Mouse (Mus musculus) neutrophil, adult 5-6 weeks (primary cell): ENCODE measurements around the gene S1pr1. TPM values are rescaled to one million over a fixed set of nuclear protein-coding genes. Genes with fewer than 3 reads are reported as not detected.

ENCODE experiments used
- ATAC-seq: fragments of 151-379, 151-347 bp; 2 replicates; pipeline ENCODE4 v1.8.0; 2017; ENCODE audit warnings: mild to moderate bottlenecking, moderate TSS enrichment; ENCODE audit not compliant: insufficient number of reproducible peaks, poor library complexity, low FRiP score, severe bottlenecking; ENCODE audit errors: extremely low read depth
- total RNA-seq: library from RNA; stranded (forward); fragments of 200-1000 nt; gene quantifications from 2 replicates; pipeline ENCODE4 v1.2.3, GENCODE M21; 2017

The S1pr1 gene
- total RNA-seq, 1 experiment from 2014 or later, result 161 TPM

DNA sequence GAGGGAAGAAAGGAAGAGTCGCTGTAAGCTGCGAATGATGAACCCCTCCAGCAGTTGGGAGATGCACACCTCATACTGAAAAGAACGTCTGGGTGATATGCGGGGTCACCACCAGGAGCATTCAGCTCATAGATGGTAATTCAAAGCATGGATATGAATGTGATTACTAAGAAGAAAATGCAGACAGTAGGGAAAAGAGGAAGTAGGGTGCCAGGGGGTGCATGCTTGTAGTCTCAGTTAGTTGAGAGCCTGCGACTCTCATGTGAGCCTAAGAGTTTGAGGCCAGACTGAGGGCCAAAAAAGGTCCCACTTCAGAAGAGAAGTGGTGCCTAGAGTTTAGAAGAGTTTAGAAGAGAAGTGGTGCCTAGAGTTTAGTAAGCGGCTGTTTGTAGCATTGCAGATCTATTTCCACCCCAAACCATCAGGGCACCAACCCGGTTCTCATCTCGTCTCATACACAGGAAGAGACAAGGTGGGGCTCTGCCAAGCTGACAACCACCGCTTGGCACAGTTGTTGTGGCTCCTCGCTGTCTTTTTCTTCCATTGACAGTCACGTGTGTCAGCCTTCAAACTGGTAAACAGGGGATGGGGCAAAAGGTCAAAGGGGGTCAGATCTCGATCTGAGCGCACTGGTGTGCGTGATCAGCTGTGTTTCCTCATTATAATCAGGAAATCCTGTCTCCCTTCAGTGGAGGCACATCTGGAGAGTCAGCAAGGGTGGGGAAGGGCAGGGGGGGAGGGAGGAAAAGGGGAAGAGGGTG is 32.4 kb downstream of the S1pr1 start:
- ATAC-seq, result peak; percentile 75

DNA sequence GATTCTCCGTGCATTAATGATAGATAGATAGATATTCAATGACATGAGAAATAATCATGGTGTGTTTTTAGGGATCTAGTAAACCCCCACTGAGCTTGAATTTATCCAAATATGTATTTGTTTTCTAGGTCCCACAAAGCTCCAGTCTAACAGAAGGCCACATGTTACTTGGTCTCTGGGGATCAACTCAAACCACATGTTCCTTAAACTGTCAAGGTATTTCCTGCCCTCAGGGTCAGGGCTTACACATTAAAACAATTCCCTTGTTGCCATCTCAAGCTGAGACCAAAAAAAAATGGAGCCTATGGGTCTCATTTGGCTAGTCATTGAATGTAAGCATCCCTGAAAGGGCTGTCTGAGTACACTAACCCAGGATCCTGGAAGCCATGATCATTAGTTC is 33.7 kb downstream of the S1pr1 start:
- no peak for ATAC-seq

DNA sequence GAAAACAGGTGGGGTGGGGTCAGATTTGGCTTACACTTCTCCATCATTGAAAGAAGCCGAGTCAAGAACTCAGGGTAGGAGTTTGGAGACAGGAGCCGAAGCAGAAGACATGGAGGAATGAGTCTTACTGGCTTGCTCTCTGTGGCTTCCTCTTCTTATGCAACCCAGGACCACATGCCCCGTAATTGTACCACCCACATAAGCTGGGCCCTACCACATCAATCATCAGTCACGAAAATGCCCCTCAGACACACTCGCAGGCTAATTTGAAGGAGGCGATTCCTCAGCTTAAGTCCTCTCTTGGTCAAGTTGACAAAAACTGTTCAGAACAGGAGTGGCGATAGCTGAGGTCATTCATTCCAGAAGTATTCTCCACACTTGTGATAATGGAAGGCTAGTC is 35.9 kb downstream of the S1pr1 start:
- ATAC-seq, result no peak

DNA sequence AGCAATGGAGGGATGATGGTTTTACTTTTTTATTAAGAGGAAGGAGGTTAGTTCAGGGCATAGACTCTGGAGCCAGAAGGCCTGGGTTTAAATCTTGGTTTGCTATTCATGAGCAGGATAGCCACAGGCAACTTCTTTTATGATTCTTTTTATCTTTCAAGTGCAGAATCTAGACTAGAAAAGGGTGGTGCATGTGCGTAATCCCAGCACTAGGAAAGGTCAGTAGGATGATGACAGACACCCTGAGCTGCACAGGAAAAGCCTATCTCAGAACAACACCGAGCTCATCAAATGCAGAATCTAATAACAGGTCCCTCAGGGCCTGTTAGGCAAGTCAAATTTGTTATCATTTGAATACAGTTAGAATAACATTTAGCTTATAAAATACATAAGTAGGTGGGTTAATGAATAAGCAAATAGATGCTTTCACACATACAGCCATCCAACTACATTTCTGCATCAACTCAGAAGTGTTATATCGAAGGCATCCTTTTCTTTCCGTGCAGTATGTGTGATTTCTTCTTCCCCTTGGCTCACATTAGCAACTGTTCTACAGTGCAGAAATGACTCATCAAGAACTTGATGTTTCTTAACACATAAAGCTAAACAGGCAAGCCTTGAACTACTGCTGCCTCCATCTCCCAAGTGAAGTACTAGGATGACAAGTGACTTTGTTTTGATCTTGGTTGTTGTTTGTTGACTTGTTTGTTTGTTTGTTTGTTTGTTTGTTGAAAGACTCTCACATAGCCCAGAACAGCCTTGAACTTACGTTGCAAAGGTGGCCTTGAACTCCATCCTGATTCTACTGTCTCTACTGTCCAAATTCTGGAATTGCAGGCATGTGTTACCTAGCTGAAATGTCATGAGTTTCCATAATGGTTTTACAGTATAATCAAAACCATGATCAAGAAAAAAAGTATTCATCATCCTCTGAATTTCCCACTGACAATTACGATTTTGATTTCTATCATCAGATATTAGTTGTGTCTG is 39.0 kb downstream of the S1pr1 start:
- ATAC-seq, result no peak

DNA sequence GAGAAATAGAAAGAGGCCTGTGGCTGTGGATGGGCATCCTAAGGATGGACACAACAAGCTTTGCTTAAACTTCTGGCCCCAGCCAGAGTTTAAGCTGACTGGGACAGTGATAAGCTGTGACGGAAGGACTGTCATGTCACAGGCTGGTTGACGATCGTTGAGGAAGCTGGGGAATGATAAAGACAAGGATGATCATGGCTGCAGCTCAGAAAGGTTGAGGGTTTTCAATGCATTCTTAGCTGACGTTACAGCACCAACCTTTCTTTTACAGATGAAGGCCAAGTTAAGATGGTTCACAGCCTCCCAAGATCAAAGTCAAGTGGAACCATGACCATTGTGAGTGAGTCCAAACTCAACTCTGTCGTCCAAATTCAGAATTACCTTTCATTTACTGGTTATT is 40.2 kb downstream of the S1pr1 start:
- ATAC-seq, result no peak

DNA sequence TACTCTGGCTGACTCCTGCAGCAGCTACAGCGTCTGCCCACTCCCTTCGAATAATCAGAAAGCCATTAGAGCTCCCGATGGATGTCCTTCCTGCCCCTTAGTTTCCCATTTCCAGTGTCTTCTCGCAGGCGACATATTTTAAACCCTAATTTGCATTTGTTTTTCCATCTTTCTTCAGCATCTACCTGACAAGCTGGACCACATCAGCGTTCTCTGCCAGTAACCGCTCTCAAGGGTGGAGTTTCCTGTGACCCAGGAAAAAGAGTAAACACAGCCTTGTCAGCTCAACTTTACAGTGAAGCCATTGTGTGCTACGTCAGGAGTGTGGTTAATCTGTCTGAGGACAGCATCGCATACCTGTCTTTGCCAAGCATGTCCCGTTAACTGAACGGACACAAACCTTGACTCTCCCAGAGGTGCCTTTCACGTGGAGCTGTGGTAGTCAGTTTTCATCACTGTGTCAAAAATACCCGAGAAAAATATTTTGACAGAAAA is 41.2 kb downstream of the S1pr1 start:
- peak; percentile 58 for ATAC-seq

DNA sequence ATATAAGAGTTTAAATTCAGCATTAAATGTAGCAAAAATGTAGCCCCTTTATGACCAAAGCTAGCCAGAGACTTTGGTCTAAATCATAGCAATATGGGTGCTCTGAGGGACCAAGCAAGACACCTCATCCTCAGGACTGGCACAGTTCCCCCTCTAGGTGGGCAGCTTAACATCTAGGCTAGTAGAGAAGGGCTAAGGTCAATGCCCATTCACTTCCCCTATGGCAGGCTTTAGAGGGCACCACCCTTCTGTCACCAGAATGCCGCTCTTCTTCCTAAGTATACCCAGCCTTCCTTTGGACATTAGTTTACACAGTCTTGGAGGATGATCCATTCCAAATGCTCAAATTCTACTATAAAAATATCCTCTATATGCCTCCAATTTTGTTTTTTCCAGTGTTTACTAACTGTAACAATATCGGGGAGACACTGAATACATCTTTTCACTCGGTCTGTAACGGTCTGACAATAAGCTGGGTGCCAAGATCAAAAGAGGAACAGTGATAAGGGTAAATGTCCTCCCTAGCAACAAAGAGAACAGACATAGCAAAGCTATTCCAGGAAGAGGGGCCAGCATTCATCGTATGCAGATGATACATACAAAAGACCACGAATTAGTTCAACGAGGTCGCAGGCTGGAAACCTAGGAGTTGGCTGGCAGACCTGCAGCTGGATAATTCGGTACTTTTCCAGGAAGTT is 41.8 kb downstream of the S1pr1 start:
- ATAC-seq, result peak; percentile 63

DNA sequence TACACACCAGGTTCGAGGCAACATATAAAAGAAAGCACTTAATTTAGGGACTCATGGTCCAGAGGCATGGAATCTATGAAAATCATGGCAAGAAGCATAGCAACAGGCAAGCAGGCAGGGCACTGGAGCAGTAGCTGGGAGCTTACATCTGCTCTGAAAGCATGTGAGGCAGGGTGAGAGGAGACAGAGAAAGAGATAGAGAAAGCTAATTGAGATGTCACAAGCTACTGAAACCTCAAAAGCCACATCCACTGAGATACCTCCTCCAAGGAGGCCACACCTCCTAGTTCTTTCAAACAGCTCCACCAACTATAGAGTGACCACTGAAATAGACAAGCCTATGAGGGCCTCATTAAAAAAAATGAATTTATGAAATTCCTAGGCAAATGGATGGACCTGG is 45.6 kb downstream of the S1pr1 start:
- peak; percentile 31 for ATAC-seq

DNA sequence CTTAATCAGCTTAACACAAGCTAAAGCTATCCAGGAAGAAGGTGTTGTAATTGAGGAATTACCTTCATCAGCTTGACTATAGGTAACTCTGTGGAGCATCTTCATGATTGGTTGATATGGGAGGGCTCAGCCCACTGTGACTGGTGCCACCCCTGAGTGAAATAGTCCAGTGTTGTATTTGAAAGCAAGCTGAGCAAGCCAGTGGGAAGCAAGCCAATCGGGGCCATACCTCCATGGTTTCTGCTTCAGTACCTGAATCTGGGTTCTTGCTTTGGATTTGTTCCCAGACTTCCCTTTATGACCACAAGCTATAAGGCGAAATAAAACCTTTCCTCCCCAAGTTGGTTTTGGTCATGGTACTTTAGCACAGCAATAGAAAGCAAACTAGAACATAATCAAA is 47.7 kb downstream of the S1pr1 start:
- ATAC-seq, result no peak

DNA sequence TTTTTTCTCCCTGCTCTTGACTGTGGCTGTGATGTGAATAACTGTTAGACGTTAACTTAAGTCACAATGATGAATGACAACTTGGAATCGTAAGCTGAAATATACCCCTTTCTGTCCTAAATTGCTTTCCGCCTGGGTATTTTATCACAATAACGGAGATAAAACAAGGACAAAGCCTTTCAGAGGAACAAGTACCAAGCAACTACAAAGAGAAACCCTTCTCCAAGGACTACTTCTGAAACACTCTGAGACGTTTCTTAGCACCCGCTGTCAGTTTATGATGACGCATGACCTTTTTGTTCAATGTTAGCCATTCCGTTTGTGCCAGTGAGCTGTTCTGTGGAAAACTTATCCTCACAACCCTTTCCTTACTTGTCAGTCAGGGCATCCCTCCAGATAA is 48.3 kb downstream of the S1pr1 start:
- no peak for ATAC-seq

DNA sequence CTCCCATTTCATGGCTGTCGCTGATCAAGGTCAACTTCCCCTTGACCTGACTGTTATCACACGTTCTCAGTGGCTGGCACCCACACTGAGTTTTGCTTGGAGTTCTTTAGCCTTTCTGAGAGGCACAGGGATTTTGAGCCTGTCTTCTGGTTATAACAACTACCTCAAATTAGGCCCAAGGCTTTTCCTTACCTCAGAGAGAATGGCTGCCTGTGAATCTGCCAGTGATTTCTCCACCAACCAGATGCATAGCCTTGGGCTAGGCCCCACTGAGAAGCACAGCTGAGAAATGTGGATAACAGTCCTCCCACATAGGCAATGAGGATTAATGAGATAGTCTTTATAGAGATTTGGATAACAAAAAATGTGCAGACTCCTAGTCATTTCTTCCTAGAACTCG is 50.4 kb downstream of the S1pr1 start:
- no peak for ATAC-seq

DNA sequence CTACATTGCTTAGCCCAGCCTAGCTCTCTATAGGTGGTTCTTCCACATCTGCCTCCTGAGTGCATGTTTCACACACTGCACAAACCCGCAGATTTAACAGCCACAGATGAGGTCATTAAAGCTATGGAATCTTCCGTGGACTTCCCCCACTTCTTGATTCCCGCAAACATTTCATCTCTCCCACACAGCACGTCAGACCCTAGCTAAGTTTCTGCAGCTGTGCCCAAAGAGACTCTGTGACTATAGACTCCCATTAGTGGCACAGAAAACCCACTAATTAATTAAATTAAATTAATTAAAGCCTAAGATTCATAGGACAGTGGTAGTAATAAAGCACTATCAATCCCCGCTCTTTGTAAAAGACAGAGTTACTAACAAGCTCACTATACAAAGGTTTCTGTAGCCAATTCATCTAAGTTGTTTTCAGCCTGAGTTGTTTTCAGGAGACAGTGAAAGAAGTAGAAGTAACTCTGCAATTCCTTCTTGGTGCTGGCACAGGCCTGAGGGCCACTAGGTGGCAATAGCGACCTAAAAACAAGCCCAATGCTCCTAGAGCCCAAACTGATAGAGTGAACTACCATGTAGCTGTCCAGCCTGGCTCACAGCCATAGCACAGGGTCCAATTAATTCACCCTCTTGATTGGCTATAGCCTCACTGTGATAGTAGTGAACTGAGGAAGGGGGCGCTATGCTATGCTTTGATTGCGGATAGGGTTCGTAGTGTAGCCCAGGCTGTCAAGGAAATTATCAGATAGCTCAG is 54.0 kb downstream of the S1pr1 start:
- ATAC-seq, result peak; percentile 98

Other genes with a start within 250 kb of the S1pr1 start
- gene Dph5, start 172.8 kb upstream of the S1pr1 start, total RNA-seq, result 43.5 and 46.9 TPM in 2 replicates